Mouse (Mus musculus) intestine, embryonic 14.5 days (tissue): Measurements from ENCODE around the gene Tenm2. TPM values are rescaled to one million over a fixed set of nuclear protein-coding genes. Genes with fewer than 3 reads are reported as not detected.

Experiments
- ATAC-seq: fragments of 200-750 bp; cut with Nextera tagmentation; replicated peaks from 2 replicates; pipeline ENCODE4 v1.8.0; 2017; ENCODE audit warnings: low read depth, moderate number of reproducible peaks, moderate TSS enrichment, moderate library complexity; ENCODE audit not compliant: low FRiP score, low TSS enrichment
- DNase-seq: peaks from one replicate; pipeline ENCODE4 v3.0.0-alpha.2; 2018; ENCODE audit warnings: low spot score
- H3K27ac ChIP-seq: fragments of 300-500 bp; sonication (generic); 2 replicates; pipeline ENCODE4 v1.5.1; 2014; ENCODE audit warnings: low read depth, mild to moderate bottlenecking, control low read depth
- H3K27me3 ChIP-seq: fragments of 300-500 bp; sonication (generic); replicated peaks from 2 replicates; pipeline ENCODE4 v1.6.1; 2014; ENCODE audit warnings: low read length, control low read depth; ENCODE audit not compliant: control insufficient read depth, insufficient read depth
- H3K36me3 ChIP-seq: fragments of 300-500 bp; sonication (generic); 2 replicates; pipeline ENCODE4 v1.6.1; 2014; ENCODE audit warnings: low read length, control low read depth; ENCODE audit not compliant: control insufficient read depth, insufficient read depth
- H3K4me1 ChIP-seq: fragments of 300-500 bp; sonication (generic); replicated peaks from 2 replicates; pipeline ENCODE4 v1.6.1; 2014; ENCODE audit warnings: low read length, control low read depth, mixed read lengths; ENCODE audit not compliant: control insufficient read depth, insufficient read depth
- H3K4me2 ChIP-seq: fragments of 300-500 bp; sonication (generic); 2 replicates; pipeline ENCODE4 v1.6.1; 2014; ENCODE audit warnings: low read length
- H3K4me3 ChIP-seq: fragments of 300-500 bp; sonication (generic); 2 replicates; pipeline ENCODE4 v1.5.1; 2014; ENCODE audit warnings: low read depth, low read length, control low read depth, mixed read lengths
- H3K9ac ChIP-seq: fragments of 300-500 bp; sonication (generic); 2 replicates; pipeline ENCODE4 v1.6.1; 2014; ENCODE audit warnings: mild to moderate bottlenecking, low read length
- H3K9me3 ChIP-seq: fragments of 300-500 bp; sonication (generic); 2 replicates; pipeline ENCODE4 v1.6.1; 2016; ENCODE audit warnings: low read length, control low read depth; ENCODE audit not compliant: control insufficient read depth
- WGBS: fragments of 180-500 bp; shearing (Covaris S2); extraction: QIAGEN DNeasy Blood & Tissue Kit; methylation state at CpG from one replicate; pipeline ENCODE4 v1.1.7; 2014; 5-methylcytosine and 5-hydroxymethylcytosine counted together
- polyA plus RNA-seq: library from polyadenylated mRNA; unstranded; fragments of >200 nt; fragmentation: Nextera tagmentation; extraction: Ambion mirVana; gene quantifications from 2 replicates; pipeline ENCODE4 v1.2.1, GENCODE M21; 2014

The Tenm2 gene
- polyA plus RNA-seq, 1 experiment from 2014 or later: 2.8 TPM

DNA sequence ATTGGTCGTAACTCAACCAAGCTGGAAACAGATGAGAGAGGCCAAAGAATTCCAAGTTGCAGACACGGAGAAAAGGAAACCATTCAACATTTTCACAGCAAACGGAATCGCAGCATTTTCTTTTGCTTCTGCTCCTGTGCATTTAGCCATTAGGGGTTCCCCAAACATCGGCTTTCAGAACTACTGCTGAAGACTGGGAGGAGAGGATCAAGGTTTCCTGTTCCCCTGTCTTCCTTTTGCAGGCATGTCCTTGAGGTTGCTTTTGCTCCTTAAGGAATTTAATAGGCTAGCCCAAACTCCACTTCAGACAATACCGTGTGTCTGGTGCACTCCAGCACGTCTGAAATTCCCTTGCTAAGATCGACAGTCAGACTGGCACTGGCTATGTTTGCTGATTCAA is 541.0 kb downstream of the Tenm2 start:
- Histone ChIP-seq H3K4me2 (no peak overlapping the region), H3K9ac (no peak overlapping the region), H3K4me3 (no peak overlapping the region), H3K9me3 (no peaks in the 10 kb centered on the region), H3K27ac (no peak overlapping the region), H3K36me3 (no peaks in the 10 kb centered on the region), H3K4me1 (no peaks in the 10 kb centered on the region; the same call in 1 of the 2 replicates), H3K27me3 (no peaks in the 10 kb centered on the region)
- ATAC-seq (no peak), DNase-seq (no peak)
- 55% methylated on average over 8 of the region's 8 CpGs for WGBS

GRCm38 (mm10) chr11:36692637-36693036 is 543.1 kb downstream of the Tenm2 start:
- Histone ChIP-seq H3K27ac (no peak overlapping the region), H3K27me3 (no peaks in the 10 kb centered on the region), H3K9ac (no peak overlapping the region), H3K4me1 (no peaks in the 10 kb centered on the region; the same call in 1 of the 2 replicates), H3K36me3 (no peaks in the 10 kb centered on the region), H3K4me2 (no peak overlapping the region), H3K4me3 (no peak overlapping the region), H3K9me3 (no peaks in the 10 kb centered on the region)
- ATAC-seq (no peak), DNase-seq (no peak)
- 81% methylated on average over 3 of the region's 3 CpGs for WGBS

- Histone ChIP-seq H3K4me2 (no peak overlapping the region), H3K27me3 (no peaks in the 10 kb centered on the region)
- 56% methylated on average over 6 of the region's 6 CpGs for WGBS
Observed at GRCm38 (mm10) chr11:36690826-36691225, 544.9 kb downstream of the Tenm2 start.

GRCm38 (mm10) chr11:36686253-36686652 is 549.5 kb downstream of the Tenm2 start:
- WGBS: 62% methylated on average over 6 of the region's 6 CpGs
- peak; percentile 64; the same call in 1 of the 2 replicates for ATAC-seq
- H3K4me2 ChIP-seq: no peak overlapping the region

More at GRCm38 (mm10) chr11:36690826-36691225, 544.9 kb downstream of the Tenm2 start:
- no peak for DNase-seq
- no peak overlapping the region for H3K9ac ChIP-seq
- no peak overlapping the region for H3K4me3 ChIP-seq
- H3K4me1 ChIP-seq: no peaks in the 10 kb centered on the region; the same call in 1 of the 2 replicates
- no peaks in the 10 kb centered on the region for H3K36me3 ChIP-seq
- H3K9me3 ChIP-seq: no peaks in the 10 kb centered on the region
- no peak overlapping the region for H3K27ac ChIP-seq
- no peak for ATAC-seq

DNA sequence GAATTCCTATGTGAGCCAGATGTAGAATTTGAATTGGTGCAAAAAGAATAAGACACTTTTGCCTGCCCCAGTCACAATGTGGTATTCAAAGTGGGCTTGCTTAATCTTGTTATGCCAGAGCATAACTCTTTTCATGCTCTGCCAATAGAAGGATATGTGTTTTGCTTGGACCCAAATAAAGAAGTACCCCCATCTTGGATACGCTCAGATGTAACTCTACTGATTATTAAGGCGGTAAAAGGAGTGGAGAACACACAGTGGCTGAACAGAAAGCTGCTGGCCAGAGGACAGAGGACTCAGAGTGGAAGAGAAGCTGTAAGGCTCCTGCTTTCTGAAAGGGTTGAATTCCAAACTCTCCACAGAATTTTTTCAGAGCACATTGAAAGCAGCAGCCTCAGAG is 556.4 kb downstream of the Tenm2 start:
- Histone ChIP-seq H3K36me3 (no peaks in the 10 kb centered on the region), H3K27ac (no peak overlapping the region), H3K4me1 (no peaks in the 10 kb centered on the region), H3K9ac (no peak overlapping the region), H3K27me3 (no peaks in the 10 kb centered on the region), H3K9me3 (no peaks in the 10 kb centered on the region), H3K4me2 (no peak overlapping the region), H3K4me3 (no peak overlapping the region)
- WGBS: 93% methylated on average over 2 of the region's 2 CpGs
- no peak for DNase-seq
- no peak for ATAC-seq

More at GRCm38 (mm10) chr11:36686253-36686652, 549.5 kb downstream of the Tenm2 start:
- Histone ChIP-seq H3K27ac (no peak overlapping the region), H3K4me1 (no peaks in the 10 kb centered on the region), H3K9ac (no peak overlapping the region), H3K27me3 (no peaks in the 10 kb centered on the region), H3K9me3 (no peaks in the 10 kb centered on the region), H3K36me3 (no peaks in the 10 kb centered on the region), H3K4me3 (no peak overlapping the region)
- no peak for DNase-seq

DNA sequence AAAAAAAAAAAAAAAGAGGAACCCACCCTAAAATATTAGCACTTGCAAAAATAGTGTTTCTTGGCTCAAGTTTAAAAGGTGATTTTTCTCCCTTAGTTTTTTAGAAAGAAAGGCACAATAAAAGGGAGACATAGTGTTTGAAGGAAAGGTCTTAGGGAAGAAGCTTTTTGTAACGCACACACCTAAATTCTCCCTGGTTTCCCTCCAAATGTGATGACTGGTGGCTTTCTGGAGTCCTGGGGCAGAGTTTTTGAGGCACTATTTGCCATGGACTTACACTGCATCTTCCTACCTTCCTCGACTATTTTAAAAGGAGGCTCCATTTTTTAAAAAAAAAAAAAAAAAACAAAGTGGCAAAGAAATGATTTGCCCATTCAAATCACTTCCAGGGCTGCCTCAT is 557.2 kb downstream of the Tenm2 start:
- WGBS: 42% methylated on average over 2 of the region's 2 CpGs
- peak overlapping the region; percentile 47; the same call in 1 of the 2 replicates for H3K4me3 ChIP-seq
- ATAC-seq: no peak

GRCm38 (mm10) chr11:36678057-36678396 is 557.7 kb downstream of the Tenm2 start:
- H3K9ac ChIP-seq: peak overlapping the region; percentile 30; the same call in 1 of the 2 replicates
- peak overlapping the region; percentile 47 for H3K4me3 ChIP-seq
- H3K36me3 ChIP-seq: no peaks in the 10 kb centered on the region
- H3K27me3 ChIP-seq: no peaks in the 10 kb centered on the region
- H3K4me1 ChIP-seq: no peaks in the 10 kb centered on the region
- peak overlapping the region; percentile 64 for H3K4me2 ChIP-seq
- peak overlapping the region; percentile 79 for H3K27ac ChIP-seq
- 8% methylated on average over 10 of the region's 10 CpGs for WGBS
- DNase-seq (no peak), ATAC-seq (peak; percentile 43; the same call in 1 of the 2 replicates)
- no peaks in the 10 kb centered on the region for H3K9me3 ChIP-seq

More for the DNA sequence above, 557.2 kb downstream of the Tenm2 start:
- no peak for DNase-seq
- Histone ChIP-seq H3K27ac (no peak overlapping the region), H3K9me3 (no peaks in the 10 kb centered on the region), H3K36me3 (no peaks in the 10 kb centered on the region), H3K4me2 (peak overlapping the region; percentile 64), H3K9ac (no peak overlapping the region), H3K27me3 (no peaks in the 10 kb centered on the region), H3K4me1 (no peaks in the 10 kb centered on the region)

GRCm38 (mm10) chr11:36677321-36678056 is 558.3 kb downstream of the Tenm2 start:
- WGBS: under 1% methylated on average over 23 of the region's 23 CpGs
- Histone ChIP-seq H3K9ac (peak overlapping the region; percentile 30), H3K9me3 (no peaks in the 10 kb centered on the region), H3K4me1 (no peaks in the 10 kb centered on the region), H3K27ac (peak overlapping the region; percentile 79), H3K36me3 (no peaks in the 10 kb centered on the region), H3K4me3 (peak overlapping the region; percentile 47), H3K27me3 (no peaks in the 10 kb centered on the region), H3K4me2 (peak overlapping the region; percentile 64)
- DNase-seq (peak; percentile 80), ATAC-seq (peak; percentile 88)
